Mouse (Mus musculus) thymus, adult 2 months (tissue): ENCODE data around the gene Ddx49.

ENCODE experiments used
- CTCF ChIP-seq: fragments of 200-500 bp; IDR thresholded peaks from 2 replicates; pipeline ENCODE4 v1.5.1; 2012; ENCODE audit warnings: mild to moderate bottlenecking, control low read depth, low read length, moderate library complexity, borderline replicate concordance; ENCODE audit not compliant: control insufficient read depth, poor library complexity, insufficient read depth; ENCODE audit errors: extremely low read depth
- POLR2A ChIP-seq: fragments of 200-500 bp; IDR thresholded peaks from 2 replicates; pipeline ENCODE4 v1.6.1; 2012; ENCODE audit warnings: mild to moderate bottlenecking, low read length, control low read depth, moderate library complexity; ENCODE audit not compliant: control insufficient read depth, poor library complexity, insufficient read depth; ENCODE audit errors: extremely low read depth

GRCm38 (mm10) chr8:70300881-70301280 lies 1.4 kb downstream of the Ddx49 start:
- TF ChIP-seq CTCF (no peak), POLR2A (no peak)
